Mouse (Mus musculus): ENCODE data around the gene Asb8.

DNA sequence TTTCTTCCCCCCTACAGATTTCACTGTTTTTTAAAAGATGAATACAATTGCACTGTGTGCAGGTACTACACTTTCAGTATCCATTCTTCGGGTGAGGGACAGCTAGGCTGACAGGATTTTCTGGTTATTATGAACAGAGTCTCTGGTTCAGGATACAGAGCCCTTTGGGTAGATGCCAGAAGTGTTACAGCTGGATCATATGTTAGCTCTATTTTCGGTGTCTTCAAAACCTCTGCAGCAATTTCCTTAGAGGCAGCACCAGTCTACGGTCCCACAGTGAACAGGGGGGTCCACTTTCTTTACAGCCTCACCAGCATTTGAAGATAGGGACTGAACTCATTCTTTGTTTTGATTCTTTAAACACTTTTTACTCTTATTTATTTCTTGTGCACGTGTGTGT, 19.0 kb upstream of the Asb8 start:
- TF ChIP-seq CTCF (IDR thresholded peaks at IDR 0.05; ENCODE audit: borderline replicate concordance, control insufficient read depth, extremely low read depth, insufficient read depth, low read length, poor library complexity) (no peak), POLR2A (IDR thresholded peaks at IDR 0.05; ENCODE audit: control insufficient read depth, extremely low read depth, insufficient read depth, low read length, poor library complexity) (no peak)
